Comparison of ENCODE assay signal across 9 mouse cellular contexts in the genomic region with DNA sequence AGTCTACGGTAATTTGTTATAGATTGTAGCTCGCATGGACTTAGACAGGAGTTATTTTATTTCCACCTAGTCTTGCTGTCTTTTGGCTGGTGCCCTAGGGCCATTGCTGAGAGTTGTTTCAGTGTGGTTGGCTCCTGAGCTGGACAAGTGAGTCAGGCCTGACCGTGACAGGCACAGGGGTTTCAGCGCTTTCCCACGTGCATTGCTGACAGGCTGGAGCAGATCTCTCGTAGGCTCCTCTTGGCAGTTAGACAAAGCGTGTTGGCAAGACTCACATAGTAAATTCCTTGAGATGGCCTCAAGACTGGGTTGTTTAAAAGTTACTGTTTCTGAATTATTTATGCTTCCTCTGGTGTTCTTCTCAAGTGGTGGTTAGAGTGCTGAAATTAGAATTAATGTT.
A peak's percentile ranks its signal among the peaks of the same experiment; 100 is the strongest.
DNase-seq lines count a peak whose midpoint lies in the region; ATAC-seq and TF ChIP-seq lines count a peak whose summit lies in the region.
"Had no signal": no experiment of that assay in that cellular context is flagged by ENCODE, and none has a peak within 500 bp of the region (broad histone marks: within the 10 kb centered on the region; RNA-seq: fewer than 3 reads in every experiment).

No protein-coding gene starts in this region.

- H3K27me3 ChIP-seq in heart, embryonic 11.5 days (ENCODE audit: control insufficient read depth, insufficient read depth, low read length) = no peaks in the 10 kb centered on the region
- H3K27me3 ChIP-seq: liver, embryonic 13.5 days had no signal

- WGBS in heart, embryonic 11.5 days (ENCODE audit: insufficient replicate concordance) = 68% methylated on average over 7 of the region's 7 CpGs

- no peak overlapping the region for H3K9ac ChIP-seq in heart, embryonic 11.5 days (ENCODE audit: low read depth, low read length)
- H3K9ac ChIP-seq: liver, embryonic 13.5 days had no signal

- TF ChIP-seq POLR2A in cortical plate, adult 2 months (IDR thresholded peaks at IDR 0.05; ENCODE audit: extremely low read depth, insufficient read depth, low read length) = no peak

- no peak for ATAC-seq in heart, embryonic 11.5 days (replicated peaks; ENCODE audit: insufficient number of reproducible peaks, low FRiP score, low TSS enrichment)

- H3K27ac ChIP-seq in heart, embryonic 11.5 days (ENCODE audit: low read depth, low read length) = no peak overlapping the region
- peak overlapping the region; percentile 35; the same call in 1 of the 2 replicates for H3K27ac ChIP-seq in cortical plate, adult 2 months (ENCODE audit: insufficient read depth, low read length)
- H3K27ac ChIP-seq: liver, embryonic 13.5 days had no signal

- H3K4me2 ChIP-seq in heart, embryonic 11.5 days = no peak overlapping the region
- H3K4me2 ChIP-seq: liver, embryonic 13.5 days had no signal

- DNase-seq in heart, adult 11 months = peak; percentile 92
- peak; percentile 98 for DNase-seq in NIH3T3 (ENCODE audit: low read depth)
- peak; percentile 13 to 38 for DNase-seq in kidney, postnatal 4 days
- DNase-seq in ovary, postnatal 14 days (ENCODE audit: low spot score) = peak; percentile 31
- DNase-seq in embryo, embryonic 9.5 days (ENCODE audit: extremely low spot score) = no peak
- DNase-seq in thymus, postnatal 14 days = no peak
- DNase-seq: liver, embryonic 13.5 days had no signal

- no peak for TF ChIP-seq CTCF in cortical plate, adult 2 months (IDR thresholded peaks at IDR 0.05; ENCODE audit: extremely low read depth, insufficient read depth, low read length)

- H3K4me3 ChIP-seq in heart, embryonic 11.5 days (ENCODE audit: low read depth, low read length) = no peak overlapping the region
- H3K4me3 ChIP-seq in cortical plate, adult 2 months (ENCODE audit: insufficient read depth, low read length) = no peak overlapping the region
- H3K4me3 ChIP-seq: liver, embryonic 13.5 days had no signal

- H3K36me3 ChIP-seq in heart, embryonic 11.5 days (ENCODE audit: control insufficient read depth, insufficient read depth, low read length) = no peaks in the 10 kb centered on the region
- H3K36me3 ChIP-seq: liver, embryonic 13.5 days had no signal

- 0 out of 2 replicates have a peak, but pooled peaks cover 2% of the 10 kb centered on the region for H3K4me1 ChIP-seq in heart, embryonic 11.5 days (ENCODE audit: control insufficient read depth, insufficient read depth, low read length)
- H3K4me1 ChIP-seq in cortical plate, adult 2 months (ENCODE audit: control insufficient read depth, insufficient read depth, low read length) = peaks cover 6% of the 10 kb centered on the region
- H3K4me1 ChIP-seq: liver, embryonic 13.5 days had no signal

- no peaks in the 10 kb centered on the region for H3K9me3 ChIP-seq in heart, embryonic 11.5 days (replicated peaks; ENCODE audit: control insufficient read depth, low read length)
- H3K9me3 ChIP-seq: liver, embryonic 13.5 days had no signal

Comparison
In these comparisons a context has a peak if more than half of its experiments do, and no peak if none do; other contexts are left out.
1. DNase-seq: peak in heart, adult 11 months (single experiment), NIH3T3 (single experiment), kidney, postnatal 4 days (2 of 2) and ovary, postnatal 14 days (single experiment); none in embryo, embryonic 9.5 days (single experiment) and thymus, postnatal 14 days (single experiment).